Mouse (Mus musculus) brain, embryonic 14.5 days (tissue): ENCODE data around the gene Dexi.

Experiments used
- CTCF ChIP-seq: fragments of 200-500 bp; IDR thresholded peaks from 2 replicates; pipeline ENCODE4 v1.5.1; 2012; ENCODE audit warnings: inconsistent platforms, mild to moderate bottlenecking, moderate library complexity, borderline replicate concordance; ENCODE audit not compliant: insufficient read depth, insufficient read length; ENCODE audit errors: extremely low read depth
- POLR2A ChIP-seq: fragments of 200-500 bp; IDR thresholded peaks from 2 replicates; pipeline ENCODE4 v1.6.1; 2012; ENCODE audit warnings: mild to moderate bottlenecking, inconsistent platforms, borderline replicate concordance; ENCODE audit not compliant: poor library complexity, insufficient read depth, insufficient read length, severe bottlenecking; ENCODE audit errors: extremely low read depth

GRCm38 (mm10) chr16:10461178-10461577 lies 81.7 kb downstream of the Dexi start:
- TF ChIP-seq CTCF, result no peak
- no peak for TF ChIP-seq POLR2A
